Mouse (Mus musculus) heart, embryonic 10.5 days (tissue): ENCODE data around the gene Tbx1. TPM values are rescaled to one million over a fixed set of nuclear protein-coding genes. Genes with fewer than 3 reads are reported as not detected.
"Not testable (repeated sequence)": the region's sequence is repeated elsewhere in the genome, so short reads cannot be mapped to it uniquely, and the experiment has no call there.

Source experiments
- DNase-seq: peaks from one replicate; pipeline ENCODE4 v3.0.0-alpha.2; 2017; ENCODE audit warnings: low spot score
- H3K27ac ChIP-seq: fragments of 300-500 bp; sonication (generic); 2 replicates; pipeline ENCODE4 v1.5.1; 2016; ENCODE audit warnings: mild to moderate bottlenecking
- H3K27me3 ChIP-seq: fragments of 300-500 bp; sonication (generic); 2 replicates; pipeline ENCODE4 v1.6.1; 2016; ENCODE audit warnings: mild to moderate bottlenecking; ENCODE audit not compliant: poor library complexity, insufficient read depth, severe bottlenecking
- H3K36me3 ChIP-seq: fragments of 300-500 bp; sonication (generic); 2 replicates; pipeline ENCODE4 v1.6.1; 2016; ENCODE audit warnings: mild to moderate bottlenecking, moderate library complexity
- H3K4me1 ChIP-seq: fragments of 300-500 bp; sonication (generic); 2 replicates; pipeline ENCODE4 v1.6.1; 2016; ENCODE audit warnings: mild to moderate bottlenecking
- H3K4me3 ChIP-seq: fragments of 300-500 bp; sonication (generic); 2 replicates; pipeline ENCODE4 v1.5.1; 2016; ENCODE audit warnings: mild to moderate bottlenecking, moderate library complexity
- H3K9me3 ChIP-seq: fragments of 300-500 bp; sonication (generic); 2 replicates; pipeline ENCODE4 v1.6.1; 2016; ENCODE audit warnings: mild to moderate bottlenecking, moderate library complexity
- WGBS: fragments of 180-500 bp; shearing (Covaris S2); methylation state at CpG from one replicate; pipeline ENCODE4 v1.1.7; 2016; 5-methylcytosine and 5-hydroxymethylcytosine counted together
- polyA plus RNA-seq: library from polyadenylated mRNA; unstranded; fragments of >200 nt; fragmentation: Nextera tagmentation; extraction: Ambion mirVana; gene quantifications from 2 replicates; pipeline ENCODE4 v1.2.1, GENCODE M21; 2016

Tbx1 gene
- polyA plus RNA-seq, 1 experiment from 2014 or later, result 6.9 TPM

DNA sequence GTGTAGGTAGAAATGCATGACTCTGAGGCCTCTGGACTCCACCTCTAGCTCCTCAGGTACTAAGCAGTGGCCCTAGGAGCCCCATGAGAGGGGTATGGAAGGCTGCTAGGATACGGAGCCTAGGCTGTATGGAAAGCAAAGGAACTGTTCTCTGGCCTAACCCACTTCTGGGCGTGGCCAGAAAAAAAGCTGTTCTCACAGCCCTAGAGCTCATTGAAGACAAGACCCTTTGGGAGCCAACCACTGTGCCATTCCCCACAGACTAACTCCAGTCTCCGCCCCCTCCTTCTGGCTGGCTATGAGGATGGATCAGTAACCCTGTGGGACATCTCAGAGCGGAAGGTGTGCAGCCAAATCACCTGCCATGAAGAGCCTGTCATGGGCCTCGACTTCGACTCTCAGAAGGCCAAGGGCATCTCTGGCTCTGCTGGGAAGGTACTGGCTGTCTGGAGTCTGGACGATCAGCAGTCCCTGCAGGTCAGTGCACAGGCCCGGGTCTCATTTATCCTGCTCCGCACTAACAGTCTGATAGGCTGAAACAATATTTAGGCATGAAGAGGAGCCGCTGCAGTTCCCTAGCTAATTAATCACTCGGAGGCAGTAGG lies 38.3 kb downstream of the Tbx1 start:
- Histone ChIP-seq H3K27me3 (peaks cover 24% of the 10 kb centered on the region; the same call in 1 of the 2 replicates), H3K9me3 (no peaks in the 10 kb centered on the region), H3K4me1 (peaks cover 45% of the 10 kb centered on the region), H3K4me3 (no peak overlapping the region), H3K36me3 (no peaks in the 10 kb centered on the region), H3K27ac (peak overlapping the region; percentile 37; the same call in 1 of the 2 replicates)
- no peak for DNase-seq
- WGBS, result 69% methylated on average over 11 of the region's 11 CpGs

DNA sequence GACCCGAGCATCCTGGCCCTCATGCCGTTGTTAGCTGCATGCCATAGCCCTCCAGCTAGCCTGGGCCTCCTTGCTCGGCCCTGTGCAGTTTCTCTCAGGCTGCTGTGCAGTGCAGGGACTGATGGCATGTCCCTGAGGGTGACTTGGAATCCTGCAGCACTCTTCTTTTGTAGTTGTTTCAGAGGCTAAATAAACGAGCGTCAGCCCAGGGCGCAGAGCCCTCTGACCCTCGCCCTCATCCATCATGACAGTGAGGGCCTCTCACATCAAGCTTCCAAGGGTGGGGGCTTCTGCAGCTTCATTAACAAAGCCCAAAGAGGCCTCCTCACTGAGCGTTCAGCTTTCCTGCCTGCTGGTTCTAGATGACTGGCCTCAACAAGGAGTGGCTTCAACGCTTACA lies 38.9 kb downstream of the Tbx1 start:
- DNase-seq, result no peak
- WGBS, result 43% methylated on average over 9 of the region's 9 CpGs
- H3K36me3 ChIP-seq, result no peaks in the 10 kb centered on the region
- peaks cover 24% of the 10 kb centered on the region; the same call in 1 of the 2 replicates for H3K27me3 ChIP-seq
- no peak overlapping the region for H3K4me3 ChIP-seq
- H3K9me3 ChIP-seq, result no peaks in the 10 kb centered on the region
- H3K4me1 ChIP-seq, result peaks cover 45% of the 10 kb centered on the region
- H3K27ac ChIP-seq, result peak overlapping the region; percentile 8; the same call in 1 of the 2 replicates

DNA sequence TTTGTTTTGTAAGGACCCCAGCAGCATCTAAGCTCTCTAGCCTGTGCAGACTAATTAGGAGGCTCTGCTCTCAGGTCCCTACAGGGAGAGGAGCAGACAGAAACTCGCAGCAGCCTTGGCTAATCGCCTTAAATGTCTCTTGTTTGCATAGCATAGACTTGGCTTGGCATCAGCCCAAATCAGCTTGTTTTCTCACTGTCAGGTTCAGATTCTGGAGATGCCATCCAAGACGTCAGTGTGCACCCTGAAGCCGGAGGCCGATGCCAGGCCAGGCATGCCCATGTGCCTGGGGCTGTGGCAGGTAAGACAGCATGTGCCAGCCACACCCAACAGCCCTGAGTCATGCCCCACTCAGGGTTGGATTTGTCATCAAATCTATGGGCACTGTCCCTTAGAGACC lies 42.6 kb downstream of the Tbx1 start:
- no peaks in the 10 kb centered on the region for H3K36me3 ChIP-seq
- DNase-seq, result no peak

DNA sequence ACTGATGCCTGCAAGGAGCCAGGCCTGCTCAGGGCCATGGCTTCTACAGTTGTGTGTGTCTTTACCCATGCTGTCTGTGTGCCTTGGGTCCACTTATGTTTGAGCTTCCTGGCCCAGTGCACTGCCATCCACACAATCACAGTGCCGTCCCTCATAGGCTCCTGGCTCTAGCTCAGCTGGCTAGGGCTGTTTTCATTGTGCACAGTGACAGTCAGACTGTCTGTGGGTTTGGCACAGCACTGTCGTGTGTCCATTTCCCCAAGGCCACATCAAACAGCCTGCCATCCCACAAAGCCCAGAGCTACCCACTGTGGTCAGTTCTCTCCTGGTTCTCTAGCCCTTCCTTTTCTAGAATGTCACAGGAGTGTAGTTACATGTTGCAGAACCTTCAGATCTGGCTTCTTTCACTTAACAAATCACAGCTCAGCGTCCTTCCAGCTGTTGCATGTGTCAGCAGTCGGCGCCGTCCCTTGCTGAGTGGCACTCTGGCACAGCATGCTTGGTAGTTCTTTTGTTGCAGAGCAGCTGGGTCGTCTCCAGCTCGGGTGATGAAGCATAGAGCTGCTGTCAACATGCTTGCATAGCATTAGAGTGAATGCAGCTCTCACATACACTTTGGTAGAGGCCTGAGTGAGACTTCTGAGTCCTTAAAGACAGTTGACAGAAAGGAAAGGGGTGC lies 47.2 kb downstream of the Tbx1 start:
- H3K9me3 ChIP-seq, result no peaks in the 10 kb centered on the region
- H3K4me1 ChIP-seq, result peaks cover 34% of the 10 kb centered on the region
- peaks cover 16% of the 10 kb centered on the region; the same call in 1 of the 2 replicates for H3K27me3 ChIP-seq
- no peaks in the 10 kb centered on the region for H3K36me3 ChIP-seq
- DNase-seq, result no peak
- WGBS, result 52% methylated on average over 8 of the region's 8 CpGs
- no peak overlapping the region for H3K4me3 ChIP-seq
- H3K27ac ChIP-seq, result no peak overlapping the region

More for the DNA sequence above, 42.6 kb downstream of the Tbx1 start:
- peaks cover 35% of the 10 kb centered on the region for H3K4me1 ChIP-seq
- H3K9me3 ChIP-seq, result no peaks in the 10 kb centered on the region
- WGBS, result 78% methylated on average over 5 of the region's 5 CpGs
- H3K27ac ChIP-seq, result no peak overlapping the region
- H3K4me3 ChIP-seq, result no peak overlapping the region
- peaks cover 14% of the 10 kb centered on the region; the same call in 1 of the 2 replicates for H3K27me3 ChIP-seq

GRCm38 (mm10) chr16:18539281-18539680 lies 51.2 kb downstream of the Tbx1 start:
- 52% methylated on average over 6 of the region's 6 CpGs for WGBS

GRCm38 (mm10) chr16:18537407-18537990 lies 53.0 kb downstream of the Tbx1 start:
- no peak for DNase-seq
- 89% methylated on average over 3 of the region's 3 CpGs for WGBS

More at GRCm38 (mm10) chr16:18539281-18539680, 51.2 kb downstream of the Tbx1 start:
- Histone ChIP-seq H3K4me3 (no peak overlapping the region), H3K4me1 (peaks cover 35% of the 10 kb centered on the region), H3K9me3 (no peaks in the 10 kb centered on the region), H3K27me3 (peaks cover 13% of the 10 kb centered on the region; the same call in 1 of the 2 replicates), H3K36me3 (no peaks in the 10 kb centered on the region), H3K27ac (no peak overlapping the region)
- no peak for DNase-seq

GRCm38 (mm10) chr16:18533061-18533460 lies 57.4 kb downstream of the Tbx1 start:
- not testable (repeated sequence) for H3K9me3 ChIP-seq, DNase-seq, H3K4me3 ChIP-seq, H3K36me3 ChIP-seq, H3K4me1 ChIP-seq, H3K27me3 ChIP-seq, H3K27ac ChIP-seq
- WGBS, result 93% methylated on average over 7 of the region's 7 CpGs

More at GRCm38 (mm10) chr16:18537407-18537990, 53.0 kb downstream of the Tbx1 start:
- no peak overlapping the region for H3K27ac ChIP-seq
- H3K4me3 ChIP-seq, result no peak overlapping the region
- H3K9me3 ChIP-seq, result no peaks in the 10 kb centered on the region
- no peaks in the 10 kb centered on the region for H3K36me3 ChIP-seq
- peaks cover 9% of the 10 kb centered on the region; the same call in 1 of the 2 replicates for H3K27me3 ChIP-seq
- peaks cover 21% of the 10 kb centered on the region for H3K4me1 ChIP-seq

Other genes with a start within 250 kb of the Tbx1 start
- 51.3 and 62.1 TPM in 2 replicates for gene Tango2, start 242.6 kb downstream of the Tbx1 start, polyA plus RNA-seq
- 25.8 and 29.7 TPM in 2 replicates for gene Arvcf, start 242.5 kb downstream of the Tbx1 start, polyA plus RNA-seq
- 40.1 and 47.7 TPM in 2 replicates for gene Txnrd2, start 164.3 kb downstream of the Tbx1 start, polyA plus RNA-seq
- 83.5 and 102 TPM in 2 replicates for gene Comt, start 163.8 kb downstream of the Tbx1 start, polyA plus RNA-seq
- gene Gnb1l, start 92.0 kb downstream of the Tbx1 start, polyA plus RNA-seq, result 10.8 and 17.1 TPM in 2 replicates
- gene Rtl10, start 91.8 kb downstream of the Tbx1 start, polyA plus RNA-seq, result 1.3 and 1.6 TPM in 2 replicates
- 6.0 and 7.4 TPM in 2 replicates for gene Gp1bb, start 31.7 kb upstream of the Tbx1 start, polyA plus RNA-seq
- 0.26 and 1.1 TPM in 2 replicates for gene Gm49601, start 35.8 kb upstream of the Tbx1 start, polyA plus RNA-seq
- gene Sept5, start 39.3 kb upstream of the Tbx1 start, polyA plus RNA-seq, result 4.3 and 11.7 TPM in 2 replicates
- gene Cldn5, start 186.2 kb upstream of the Tbx1 start, polyA plus RNA-seq, result 3.2 and 18.4 TPM in 2 replicates
- gene Ufd1, start 221.1 kb upstream of the Tbx1 start, polyA plus RNA-seq, result 77.4 and 85.2 TPM in 2 replicates
- gene Cdc45, start 221.3 kb upstream of the Tbx1 start, polyA plus RNA-seq, result 50.8 and 58.4 TPM in 2 replicates
- 41.3 and 47.4 TPM in 2 replicates for gene 2510002D24Rik, start 245.9 kb upstream of the Tbx1 start, polyA plus RNA-seq
- not detected in 2 replicates for gene Gm28539, start 245.9 kb upstream of the Tbx1 start, polyA plus RNA-seq